8 mouse cellular contexts compared by ENCODE assay signal in the genomic region with DNA sequence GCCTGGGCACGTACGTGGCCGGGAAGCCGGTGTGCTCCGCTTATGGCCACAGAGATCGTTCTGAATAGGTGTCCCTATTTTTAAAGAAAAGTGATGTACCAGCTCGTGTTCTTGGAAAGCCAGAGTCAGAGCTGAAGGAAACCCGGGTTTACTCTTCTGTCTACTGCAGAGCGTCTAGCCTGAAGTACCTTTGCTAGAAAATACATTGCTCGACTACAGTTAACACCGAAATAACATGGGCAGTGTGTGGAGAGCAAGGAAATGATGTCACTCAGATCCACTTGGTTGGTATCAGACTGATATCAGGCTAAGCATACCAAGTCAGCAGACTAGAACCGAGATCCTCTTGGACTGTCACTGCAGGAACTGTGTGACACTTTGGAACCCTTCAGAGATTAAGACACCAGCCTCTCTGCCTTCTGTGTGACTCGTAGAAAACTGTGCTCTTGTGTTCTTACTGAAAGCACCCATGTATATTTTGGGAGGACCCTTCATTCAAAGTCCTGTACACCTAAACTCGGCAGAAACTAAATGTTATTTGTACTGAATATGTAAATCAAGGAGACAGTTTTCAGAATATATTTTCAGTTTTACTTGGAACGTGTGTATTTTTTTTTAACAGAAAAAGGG. TPM values are rescaled to one million over a fixed set of nuclear protein-coding genes. Genes with fewer than 3 reads are reported as not detected.
DNase-seq lines count a peak whose midpoint lies in the region; ATAC-seq and TF ChIP-seq lines count a peak whose summit lies in the region.

No protein-coding gene starts in this region.

- peak overlapping the region; percentile 87 for H3K4me2 ChIP-seq in kidney, embryonic 14.5 days (replicated peaks; ENCODE audit: low read depth, low read length)
- peak overlapping the region; percentile 70 for H3K4me2 ChIP-seq in forebrain, embryonic 13.5 days
- H3K4me2 ChIP-seq in limb, embryonic 12.5 days = peak overlapping the region; percentile 82

- 0 out of 2 replicates have a peak, but pooled peaks cover 2% of the 10 kb centered on the region for H3K4me1 ChIP-seq in kidney, embryonic 14.5 days (ENCODE audit: control insufficient read depth, insufficient read depth, low read length)
- H3K4me1 ChIP-seq in forebrain, embryonic 13.5 days = peaks cover 15% of the 10 kb centered on the region
- H3K4me1 ChIP-seq in limb, embryonic 12.5 days (replicated peaks) = peaks cover 8% of the 10 kb centered on the region; the same call in 1 of the 2 replicates

- peak overlapping the region; percentile 94 for H3K27ac ChIP-seq in kidney, embryonic 14.5 days (ENCODE audit: low read depth, low read length)
- H3K27ac ChIP-seq in forebrain, embryonic 13.5 days = peak overlapping the region; percentile 89
- peak overlapping the region; percentile 89 for H3K27ac ChIP-seq in limb, embryonic 12.5 days

- peak; percentile 53 for ATAC-seq in kidney, embryonic 14.5 days (ENCODE audit: low FRiP score, low TSS enrichment)
- ATAC-seq in Patski = peak; percentile 63
- peak; percentile 14 for ATAC-seq in forebrain, embryonic 13.5 days
- ATAC-seq in limb, embryonic 12.5 days (ENCODE audit: insufficient number of reproducible peaks, insufficient read depth, low FRiP score, low TSS enrichment, low read depth) = peak; percentile 35; the same call in 1 of the 2 replicates
- peak; percentile 15 for ATAC-seq in monocyte, adult 5-6 weeks (replicated peaks; ENCODE audit: insufficient number of reproducible peaks, low FRiP score, low TSS enrichment, poor library complexity, severe bottlenecking)

- peak overlapping the region; percentile 91 for H3K4me3 ChIP-seq in kidney, embryonic 14.5 days (ENCODE audit: low read length)
- peak overlapping the region; percentile 77 for H3K4me3 ChIP-seq in forebrain, embryonic 13.5 days
- H3K4me3 ChIP-seq in limb, embryonic 12.5 days (replicated peaks) = peak overlapping the region; percentile 66

- no peak for DNase-seq in kidney, postnatal 25 days
- peak; percentile 46 for DNase-seq in Patski (ENCODE audit: low read depth, low spot score)
- DNase-seq in left cerebral cortex, postnatal 4 days = no peak
- no peak for DNase-seq in left cerebral cortex, adult 11 months (ENCODE audit: low spot score)

- POLR2A ChIA-PET in Patski (lab: Charles Lee) = no interaction called here

- CTCF ChIA-PET in Patski (lab: Charles Lee) = interaction anchor here (1.7 to 2.5 kb wide), 2 partner anchors 8 to 15 kb away, joined by 3 to 7 read pairs; no protein-coding TSS in a partner anchor

- no peak for TF ChIP-seq CTCF in Patski (IDR thresholded peaks at IDR 0.05)

- peaks cover 24% of the 10 kb centered on the region for H3K27me3 ChIP-seq in kidney, embryonic 14.5 days (ENCODE audit: control insufficient read depth, insufficient read depth, low read length)
- H3K27me3 ChIP-seq in Patski = peaks cover 18% of the 10 kb centered on the region
- peaks cover 31% of the 10 kb centered on the region for H3K27me3 ChIP-seq in forebrain, embryonic 13.5 days
- peaks cover 20% of the 10 kb centered on the region for H3K27me3 ChIP-seq in limb, embryonic 12.5 days

- H3K9ac ChIP-seq in kidney, embryonic 14.5 days (ENCODE audit: low read depth, low read length) = peak overlapping the region; percentile 95
- H3K9ac ChIP-seq in forebrain, embryonic 13.5 days = peak overlapping the region; percentile 87
- peak overlapping the region; percentile 86 for H3K9ac ChIP-seq in limb, embryonic 12.5 days (replicated peaks)

- intact Hi-C loops in left cerebral cortex, postnatal 4 days (cut with DNase I) = no loop called here

- H3K9me3 ChIP-seq in kidney, embryonic 14.5 days (ENCODE audit: control insufficient read depth, low read length) = no peaks in the 10 kb centered on the region; the same call in 1 of the 2 replicates
- H3K9me3 ChIP-seq in forebrain, embryonic 13.5 days (replicated peaks) = no peaks in the 10 kb centered on the region
- H3K9me3 ChIP-seq in limb, embryonic 12.5 days = no peaks in the 10 kb centered on the region

- WGBS in kidney, embryonic 14.5 days = 3% methylated on average over 15 of the region's 15 CpGs
- 3% methylated on average over 15 of the region's 15 CpGs for WGBS in forebrain, embryonic 13.5 days
- WGBS in limb, embryonic 12.5 days = 3% methylated on average over 15 of the region's 15 CpGs

- in situ Hi-C loops in Patski (cut with MboI; ENCODE audit: low pct_unique_long_range_greater_than_20kb) = loop anchor here (25.0 kb wide), 1 partner anchor 1977 kb away; no protein-coding TSS in a partner anchor

- peaks cover 22% of the 10 kb centered on the region for H3K36me3 ChIP-seq in kidney, embryonic 14.5 days (ENCODE audit: control insufficient read depth, insufficient read depth, low read length)
- peaks cover 20% of the 10 kb centered on the region for H3K36me3 ChIP-seq in forebrain, embryonic 13.5 days (ENCODE audit: poor library complexity, severe bottlenecking)
- peaks cover 29% of the 10 kb centered on the region for H3K36me3 ChIP-seq in limb, embryonic 12.5 days

RNA-seq across cellular contexts. Expression of a gene that starts 0.9 kb away (rescaled TPM):
- polyA plus RNA-seq in kidney, embryonic 14.5 days (2014; fragmentation: Nextera tagmentation; extraction: Ambion mirVana) = 102 and 119 TPM in 2 replicates
- 132 TPM for polyA plus RNA-seq in Patski (2021)
- polyA plus RNA-seq in forebrain, embryonic 13.5 days (2015; fragmentation: Nextera tagmentation; extraction: Ambion mirVana) = 141 and 144 TPM in 2 replicates
- polyA plus RNA-seq in limb, embryonic 12.5 days (2016; fragmentation: Nextera tagmentation; extraction: Ambion mirVana) = 122 and 123 TPM in 2 replicates
- 135 to 163 TPM (median 146 TPM) in 3 replicates for total RNA-seq in monocyte, adult 5-6 weeks (2017)
- 100 to 1,000 TPM; 122 to 127 TPM for total RNA-seq in left cerebral cortex, postnatal 4 days (2021)

RNA-seq across cellular contexts. Expression of a gene that starts 31.8 kb away (rescaled TPM):
- polyA plus RNA-seq in kidney, embryonic 14.5 days (2014; fragmentation: Nextera tagmentation; extraction: Ambion mirVana) = 2.4 and 4.1 TPM in 2 replicates
- polyA plus RNA-seq in Patski (2021) = 93.7 TPM
- polyA plus RNA-seq in forebrain, embryonic 13.5 days (2015; fragmentation: Nextera tagmentation; extraction: Ambion mirVana) = 0.93 and 1.1 TPM in 2 replicates
- 1.5 and 1.7 TPM in 2 replicates for polyA plus RNA-seq in limb, embryonic 12.5 days (2016; fragmentation: Nextera tagmentation; extraction: Ambion mirVana)
- 2.2 to 7.9 TPM (median 5.3 TPM) in 3 replicates for total RNA-seq in monocyte, adult 5-6 weeks (2017)
- 10 to 100 TPM; 15.8 to 17.0 TPM for total RNA-seq in left cerebral cortex, postnatal 4 days (2021)

Comparison
In these comparisons a context has a peak if more than half of its experiments do, and no peak if none do; other contexts are left out.
1. RNA of a gene that starts 31.8 kb away (polyA plus RNA-seq): 93.7 TPM in Patski (single experiment); 2.4 to 4.1 TPM in kidney, embryonic 14.5 days, 1.5 to 1.7 TPM in limb, embryonic 12.5 days and 0.93 to 1.1 TPM in forebrain, embryonic 13.5 days; every median in the first group is over 10 times any median in the second.
2. Peak in every context shown above with its lines, with median percentiles within 50 percentile points of each other: ATAC-seq, H3K27ac ChIP-seq, H3K4me2 ChIP-seq, H3K4me3 ChIP-seq and H3K9ac ChIP-seq.